Mouse (Mus musculus): ENCODE measurements at regions not wholly inside any gene's neighbourhood (a gene's known extent, or its start where the extent isn't known, plus 50 kb on each side); places are given as distances from the start of the nearest gene placed in this dataset.

DNA sequence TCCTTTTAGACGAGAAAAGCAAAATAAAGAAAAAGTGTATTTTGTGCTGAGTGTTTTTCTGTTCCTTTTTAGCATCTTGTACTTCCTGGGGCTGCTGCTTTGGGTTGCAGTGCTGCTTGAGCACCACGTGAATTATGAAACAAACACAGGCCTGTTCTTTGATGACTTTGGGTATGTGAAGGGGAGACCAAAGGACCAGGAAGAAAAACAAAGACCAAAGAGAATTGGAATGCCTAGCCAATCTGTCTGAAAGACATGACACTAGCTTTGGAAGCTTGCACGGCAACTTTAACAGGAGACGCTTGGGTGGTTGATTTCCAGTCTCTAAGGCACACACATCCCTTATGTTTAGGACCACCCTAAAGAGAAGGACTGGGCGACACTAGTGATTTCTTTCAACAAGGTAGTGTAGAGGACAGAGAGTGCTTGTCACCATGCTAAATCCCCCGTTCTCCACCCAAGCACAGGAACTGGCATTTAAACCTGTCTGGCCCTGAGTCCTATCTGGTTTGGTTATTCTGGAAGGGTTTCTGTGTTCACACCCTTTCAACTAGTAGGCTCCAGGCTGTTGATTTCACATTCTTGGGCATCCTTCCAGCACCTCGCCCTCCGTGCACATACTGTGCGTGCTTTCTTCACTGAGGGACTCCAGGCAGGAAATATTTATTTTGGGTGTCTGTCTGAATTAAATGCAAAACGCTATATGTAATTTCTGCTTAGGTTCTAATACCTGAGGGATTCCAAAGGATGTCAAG is 59.9 kb upstream of the Tmpo start:
- Histone ChIP-seq H3K4me1 (replicated peaks) (peaks cover 19% of the 10 kb centered on the region), H3K9ac (replicated peaks) (no peak overlapping the region), H3K4me3 (replicated peaks) (no peak overlapping the region), H3K4me2 (replicated peaks) (no peak overlapping the region; the same call in 1 of the 2 replicates), H3K9me3 (no peaks in the 10 kb centered on the region), H3K27me3 (no peaks in the 10 kb centered on the region), H3K36me3 (no peaks in the 10 kb centered on the region), H3K27ac (peak overlapping the region; percentile 25; the same call in 1 of the 2 replicates)
- ATAC-seq: peak; percentile 74
- whole genome bisulfite sequencing: 45% methylated on average over 10 of the region's 10 CpGs

DNA sequence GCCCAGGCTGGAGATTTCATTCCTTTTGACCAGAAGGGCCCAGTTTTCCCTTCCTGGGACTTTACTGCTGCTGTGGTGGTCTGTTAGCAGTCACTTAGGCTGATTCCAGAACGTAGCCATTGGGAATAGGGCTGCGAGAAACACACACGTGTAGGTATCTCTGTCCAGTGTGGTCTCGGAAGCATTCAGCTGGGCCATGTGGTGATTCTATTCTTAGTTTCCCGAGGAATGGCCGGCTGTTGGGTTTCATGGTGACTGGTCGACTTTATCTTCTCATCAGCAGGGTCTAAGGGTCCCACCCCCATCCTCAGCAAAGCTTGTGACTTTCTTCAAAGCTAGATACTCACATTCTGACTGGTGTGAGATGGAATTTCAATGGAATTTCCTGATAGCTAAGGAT is 59.2 kb upstream of the Tmpo start:
- Histone ChIP-seq H3K9ac (replicated peaks) (no peak overlapping the region), H3K4me2 (replicated peaks) (no peak overlapping the region), H3K27ac (no peak overlapping the region), H3K9me3 (no peaks in the 10 kb centered on the region), H3K36me3 (no peaks in the 10 kb centered on the region), H3K4me3 (replicated peaks) (no peak overlapping the region), H3K4me1 (replicated peaks) (peaks cover 19% of the 10 kb centered on the region), H3K27me3 (no peaks in the 10 kb centered on the region)
- 82% methylated on average over 7 of the region's 7 CpGs for WGBS
- ATAC-seq: no peak

DNA sequence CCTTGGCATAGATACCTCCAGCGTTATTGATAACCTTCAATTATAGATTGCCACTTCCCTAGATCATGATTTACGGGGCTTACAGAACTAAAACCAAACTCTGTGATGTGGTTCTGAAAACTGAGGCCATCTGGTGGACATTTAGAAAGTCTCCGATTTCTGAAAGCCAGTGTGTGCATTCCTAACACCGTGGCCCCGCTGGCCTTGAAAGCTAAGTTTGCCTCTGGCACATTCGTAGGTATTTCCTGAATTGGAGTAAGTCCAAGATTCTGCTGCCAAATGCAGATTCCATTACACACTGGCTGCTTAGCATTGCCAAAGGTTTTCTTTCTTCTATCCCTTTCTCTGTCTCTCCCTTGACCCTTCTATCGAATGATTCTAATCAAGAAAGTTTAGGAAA is 55.7 kb upstream of the Tmpo start:
- Histone ChIP-seq H3K27me3 (no peaks in the 10 kb centered on the region), H3K4me2 (replicated peaks) (no peak overlapping the region), H3K27ac (no peak overlapping the region), H3K36me3 (no peaks in the 10 kb centered on the region), H3K9me3 (no peaks in the 10 kb centered on the region), H3K9ac (replicated peaks) (no peak overlapping the region), H3K4me3 (replicated peaks) (no peak overlapping the region), H3K4me1 (replicated peaks) (peaks cover 9% of the 10 kb centered on the region)
- 28% methylated on average over 7 of the region's 7 CpGs for WGBS
- ATAC-seq: no peak

DNA sequence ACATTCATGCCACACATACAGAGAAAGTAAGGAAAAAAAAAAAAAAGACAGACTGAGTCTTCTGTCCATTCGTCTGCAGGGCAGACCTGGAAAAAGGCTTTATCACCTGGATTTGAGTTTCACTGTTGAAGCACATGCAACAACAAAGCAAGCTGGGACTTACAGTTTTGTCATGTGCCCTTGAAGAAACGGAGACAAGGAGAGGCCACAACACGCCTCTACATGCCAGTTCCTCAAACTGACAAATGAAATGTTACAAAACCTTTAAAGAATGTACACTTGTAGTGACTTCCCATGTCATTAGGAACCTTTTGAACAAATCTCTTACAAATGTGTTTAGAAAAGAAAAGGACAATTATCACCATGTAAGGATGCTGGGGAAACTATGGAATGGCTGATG is 53.6 kb upstream of the Tmpo start:
- Histone ChIP-seq H3K4me1 (replicated peaks) (peaks cover 3% of the 10 kb centered on the region), H3K27me3 (no peaks in the 10 kb centered on the region), H3K4me2 (replicated peaks) (no peak overlapping the region), H3K36me3 (no peaks in the 10 kb centered on the region), H3K27ac (no peak overlapping the region), H3K4me3 (replicated peaks) (no peak overlapping the region), H3K9ac (replicated peaks) (no peak overlapping the region), H3K9me3 (no peaks in the 10 kb centered on the region)
- ATAC-seq: no peak
- WGBS: 87% methylated on average over 3 of the region's 3 CpGs

Data from midbrain, embryonic 13.5 days (tissue).